Mouse (Mus musculus): ENCODE results near the gene Ak1. TPM values are rescaled to one million over a fixed set of nuclear protein-coding genes. Genes with fewer than 3 reads are reported as not detected.

Ak1 gene
- polyA plus RNA-seq, 1 experiment from 2014 or later = 39.1 TPM

GRCm38 (mm10) chr2:32597699-32598098 is 23.9 kb upstream of the Ak1 start:
- ATAC-seq (ENCODE audit: low FRiP score, low TSS enrichment) = no peak
- Histone ChIP-seq H3K27ac (ENCODE audit: low read length) (no peak overlapping the region), H3K9ac (replicated peaks; ENCODE audit: low read length) (no peak overlapping the region), H3K36me3 (ENCODE audit: insufficient read depth, low read length) (0 out of 2 replicates have a peak, but pooled peaks cover 2% of the 10 kb centered on the region), H3K27me3 (ENCODE audit: insufficient read depth, low read length) (no peaks in the 10 kb centered on the region), H3K4me1 (ENCODE audit: insufficient read depth, low read length) (peaks cover 9% of the 10 kb centered on the region), H3K4me2 (replicated peaks; ENCODE audit: low read depth, low read length) (no peak overlapping the region), H3K4me3 (ENCODE audit: low read length) (no peak overlapping the region), H3K9me3 (ENCODE audit: low read length) (no peaks in the 10 kb centered on the region)
- WGBS = 89% methylated on average over 5 of the region's 5 CpGs

GRCm38 (mm10) chr2:32598506-32598905 is 23.1 kb upstream of the Ak1 start:
- Histone ChIP-seq H3K36me3 (ENCODE audit: insufficient read depth, low read length) (0 out of 2 replicates have a peak, but pooled peaks cover 2% of the 10 kb centered on the region), H3K9ac (replicated peaks; ENCODE audit: low read length) (no peak overlapping the region), H3K27me3 (ENCODE audit: insufficient read depth, low read length) (no peaks in the 10 kb centered on the region), H3K9me3 (ENCODE audit: low read length) (no peaks in the 10 kb centered on the region), H3K4me1 (ENCODE audit: insufficient read depth, low read length) (peaks cover 9% of the 10 kb centered on the region), H3K27ac (ENCODE audit: low read length) (no peak overlapping the region), H3K4me2 (replicated peaks; ENCODE audit: low read depth, low read length) (no peak overlapping the region), H3K4me3 (ENCODE audit: low read length) (no peak overlapping the region)
- 61% methylated on average over 8 of the region's 8 CpGs for WGBS
- ATAC-seq (ENCODE audit: low FRiP score, low TSS enrichment) = no peak

- Histone ChIP-seq H3K9me3 (ENCODE audit: low read length) (no peaks in the 10 kb centered on the region), H3K36me3 (ENCODE audit: insufficient read depth, low read length) (no peaks in the 10 kb centered on the region), H3K4me1 (ENCODE audit: insufficient read depth, low read length) (peaks cover 9% of the 10 kb centered on the region), H3K27ac (ENCODE audit: low read length) (no peak within 1 kb of the TSS), H3K9ac (replicated peaks; ENCODE audit: low read length) (no peak within 1 kb of the TSS), H3K27me3 (ENCODE audit: insufficient read depth, low read length) (no peaks in the 10 kb centered on the region), H3K4me2 (replicated peaks; ENCODE audit: low read depth, low read length) (no peak within 1 kb of the TSS), H3K4me3 (ENCODE audit: low read length) (no peak within 1 kb of the TSS)
- 95% methylated on average over 3 of the region's 3 CpGs for WGBS
- ATAC-seq (ENCODE audit: low FRiP score, low TSS enrichment) = no peak
Measured at GRCm38 (mm10) chr2:32599409-32599808, 22.1 kb upstream of the Ak1 start, which contains the start of gene St6galnac6. TSS of gene St6galnac6 (plus strand) at chr2:32599709.

GRCm38 (mm10) chr2:32601417-32602065 is 20.0 kb upstream of the Ak1 start:
- peaks cover 9% of the 10 kb centered on the region for H3K4me1 ChIP-seq (ENCODE audit: insufficient read depth, low read length)
- H3K9ac ChIP-seq (replicated peaks; ENCODE audit: low read length) = no peak overlapping the region
- H3K36me3 ChIP-seq (ENCODE audit: insufficient read depth, low read length) = no peaks in the 10 kb centered on the region
- no peaks in the 10 kb centered on the region for H3K27me3 ChIP-seq (ENCODE audit: insufficient read depth, low read length)
- no peak overlapping the region for H3K27ac ChIP-seq (ENCODE audit: low read length)
- ATAC-seq (ENCODE audit: low FRiP score, low TSS enrichment) = peak; percentile 57; the same call in 1 of the 2 replicates
- H3K4me2 ChIP-seq (replicated peaks; ENCODE audit: low read depth, low read length) = no peak overlapping the region
- no peak overlapping the region for H3K4me3 ChIP-seq (ENCODE audit: low read length)
- no peaks in the 10 kb centered on the region for H3K9me3 ChIP-seq (ENCODE audit: low read length)
- 44% methylated on average over 8 of the region's 8 CpGs for WGBS

- WGBS = 0% methylated on average over 11 of the region's 11 CpGs
- peak overlapping the region; percentile 47 for H3K4me3 ChIP-seq (ENCODE audit: low read length)
- H3K27ac ChIP-seq (ENCODE audit: low read length) = peak overlapping the region; percentile 73
- H3K9ac ChIP-seq (replicated peaks; ENCODE audit: low read length) = peak overlapping the region; percentile 42
- H3K9me3 ChIP-seq (ENCODE audit: low read length) = no peaks in the 10 kb centered on the region
- peaks cover 14% of the 10 kb centered on the region for H3K4me1 ChIP-seq (ENCODE audit: insufficient read depth, low read length)
- H3K27me3 ChIP-seq (ENCODE audit: insufficient read depth, low read length) = no peaks in the 10 kb centered on the region
- H3K4me2 ChIP-seq (replicated peaks; ENCODE audit: low read depth, low read length) = peak overlapping the region; percentile 54
- H3K36me3 ChIP-seq (ENCODE audit: insufficient read depth, low read length) = no peaks in the 10 kb centered on the region
- peak; percentile 76 for ATAC-seq (ENCODE audit: low FRiP score, low TSS enrichment)
Measured at GRCm38 (mm10) chr2:32602600-32603054, 18.9 kb upstream of the Ak1 start.

- Histone ChIP-seq H3K36me3 (ENCODE audit: insufficient read depth, low read length) (no peaks in the 10 kb centered on the region), H3K4me1 (ENCODE audit: insufficient read depth, low read length) (peaks cover 29% of the 10 kb centered on the region), H3K9me3 (ENCODE audit: low read length) (no peaks in the 10 kb centered on the region), H3K4me3 (ENCODE audit: low read length) (no peak overlapping the region), H3K9ac (replicated peaks; ENCODE audit: low read length) (no peak overlapping the region), H3K4me2 (replicated peaks; ENCODE audit: low read depth, low read length) (no peak overlapping the region), H3K27me3 (ENCODE audit: insufficient read depth, low read length) (no peaks in the 10 kb centered on the region), H3K27ac (ENCODE audit: low read length) (no peak overlapping the region)
- ATAC-seq (ENCODE audit: low FRiP score, low TSS enrichment) = no peak
- 43% methylated on average over 10 of the region's 10 CpGs for WGBS
Measured at GRCm38 (mm10) chr2:32604631-32605030, 16.9 kb upstream of the Ak1 start.

GRCm38 (mm10) chr2:32606161-32607142 is 15.1 kb upstream of the Ak1 start:
- Histone ChIP-seq H3K4me3 (ENCODE audit: low read length) (peak overlapping the region; percentile 68), H3K4me1 (ENCODE audit: insufficient read depth, low read length) (peaks cover 40% of the 10 kb centered on the region), H3K9me3 (ENCODE audit: low read length) (no peaks in the 10 kb centered on the region), H3K4me2 (replicated peaks; ENCODE audit: low read depth, low read length) (peak overlapping the region; percentile 88), H3K9ac (replicated peaks; ENCODE audit: low read length) (peak overlapping the region; percentile 86), H3K27me3 (ENCODE audit: insufficient read depth, low read length) (no peaks in the 10 kb centered on the region), H3K27ac (ENCODE audit: low read length) (peak overlapping the region; percentile 27; the same call in 1 of the 2 replicates), H3K36me3 (ENCODE audit: insufficient read depth, low read length) (no peaks in the 10 kb centered on the region)
- 19% methylated on average over 34 of the region's 55 CpGs for WGBS
- peak; percentile 73 for ATAC-seq (ENCODE audit: low FRiP score, low TSS enrichment)

- peak; percentile 43 for ATAC-seq (ENCODE audit: low FRiP score, low TSS enrichment)
- H3K36me3 ChIP-seq (ENCODE audit: insufficient read depth, low read length) = peaks cover 3% of the 10 kb centered on the region; the same call in 1 of the 2 replicates
- peak overlapping the region; percentile 86 for H3K9ac ChIP-seq (replicated peaks; ENCODE audit: low read length)
- H3K27me3 ChIP-seq (ENCODE audit: insufficient read depth, low read length) = no peaks in the 10 kb centered on the region
- peak overlapping the region; percentile 88 for H3K4me2 ChIP-seq (replicated peaks; ENCODE audit: low read depth, low read length)
- H3K27ac ChIP-seq (ENCODE audit: low read length) = peak overlapping the region; percentile 27; the same call in 1 of the 2 replicates
- peak overlapping the region; percentile 68 for H3K4me3 ChIP-seq (ENCODE audit: low read length)
- H3K9me3 ChIP-seq (ENCODE audit: low read length) = no peaks in the 10 kb centered on the region
- peaks cover 38% of the 10 kb centered on the region for H3K4me1 ChIP-seq (ENCODE audit: insufficient read depth, low read length)
- WGBS = 2% methylated on average over 33 of the region's 34 CpGs
Measured at GRCm38 (mm10) chr2:32607262-32607947, 14.2 kb upstream of the Ak1 start.

- WGBS = 4% methylated on average over 25 of the region's 25 CpGs
- ATAC-seq (ENCODE audit: low FRiP score, low TSS enrichment) = peak; percentile 64
- peak overlapping the region; percentile 9 for H3K9ac ChIP-seq (replicated peaks; ENCODE audit: low read length)
Measured at GRCm38 (mm10) chr2:32608141-32608777, 13.3 kb upstream of the Ak1 start.

More at GRCm38 (mm10) chr2:32608141-32608777, 13.3 kb upstream of the Ak1 start:
- Histone ChIP-seq H3K4me3 (ENCODE audit: low read length) (peak overlapping the region; percentile 68), H3K27me3 (ENCODE audit: insufficient read depth, low read length) (no peaks in the 10 kb centered on the region), H3K27ac (ENCODE audit: low read length) (peak overlapping the region; percentile 77), H3K4me1 (ENCODE audit: insufficient read depth, low read length) (peaks cover 35% of the 10 kb centered on the region), H3K9me3 (ENCODE audit: low read length) (no peaks in the 10 kb centered on the region), H3K4me2 (replicated peaks; ENCODE audit: low read depth, low read length) (peak overlapping the region; percentile 88), H3K36me3 (ENCODE audit: insufficient read depth, low read length) (peaks cover 3% of the 10 kb centered on the region; the same call in 1 of the 2 replicates)
